Mouse (Mus musculus): ENCODE results near the gene 2310050C09Rik. TPM values are rescaled to one million over a fixed set of nuclear protein-coding genes. Genes with fewer than 3 reads are reported as not detected.

The 2310050C09Rik gene
- polyA plus RNA-seq, 1 experiment from 2014 or later = not detected

Other genes starting within 250 kb of the 2310050C09Rik start
- gene Lce6a, start 248.6 kb downstream of the 2310050C09Rik start, polyA plus RNA-seq (2016; fragmentation: Nextera tagmentation; extraction: Ambion mirVana) = not detected in 2 replicates
- gene Lce1a1, start 221.9 kb downstream of the 2310050C09Rik start, polyA plus RNA-seq (2016; fragmentation: Nextera tagmentation; extraction: Ambion mirVana) = not detected in 2 replicates
- gene Lce1b, start 213.3 kb downstream of the 2310050C09Rik start, polyA plus RNA-seq (2016; fragmentation: Nextera tagmentation; extraction: Ambion mirVana) = not detected in 2 replicates
- gene Lce1a2, start 199.9 kb downstream of the 2310050C09Rik start, polyA plus RNA-seq (2016; fragmentation: Nextera tagmentation; extraction: Ambion mirVana) = not detected in 2 replicates
- not detected in 2 replicates for gene Lce1c, start 191.0 kb downstream of the 2310050C09Rik start, polyA plus RNA-seq (2016; fragmentation: Nextera tagmentation; extraction: Ambion mirVana)
- not detected in 2 replicates for gene Lce1d, start 183.0 kb downstream of the 2310050C09Rik start, polyA plus RNA-seq (2016; fragmentation: Nextera tagmentation; extraction: Ambion mirVana)
- not detected in 2 replicates for gene Lce1e, start 161.1 kb downstream of the 2310050C09Rik start, polyA plus RNA-seq (2016; fragmentation: Nextera tagmentation; extraction: Ambion mirVana)
- gene Lce1f, start 149.9 kb downstream of the 2310050C09Rik start, polyA plus RNA-seq (2016; fragmentation: Nextera tagmentation; extraction: Ambion mirVana) = not detected in 2 replicates
- not detected in 2 replicates for gene Gm38119, start 131.1 kb downstream of the 2310050C09Rik start, polyA plus RNA-seq (2016; fragmentation: Nextera tagmentation; extraction: Ambion mirVana)
- gene Lce1g, start 117.9 kb downstream of the 2310050C09Rik start, polyA plus RNA-seq (2016; fragmentation: Nextera tagmentation; extraction: Ambion mirVana) = not detected in 2 replicates
- gene Lce1h, start 105.2 kb downstream of the 2310050C09Rik start, polyA plus RNA-seq (2016; fragmentation: Nextera tagmentation; extraction: Ambion mirVana) = not detected in 2 replicates
- gene Lce1i, start 91.3 kb downstream of the 2310050C09Rik start, polyA plus RNA-seq (2016; fragmentation: Nextera tagmentation; extraction: Ambion mirVana) = not detected in 2 replicates
- not detected in 2 replicates for gene Lce1j, start 79.7 kb downstream of the 2310050C09Rik start, polyA plus RNA-seq (2016; fragmentation: Nextera tagmentation; extraction: Ambion mirVana)
- gene Lce1k, start 62.3 kb downstream of the 2310050C09Rik start, polyA plus RNA-seq (2016; fragmentation: Nextera tagmentation; extraction: Ambion mirVana) = not detected in 2 replicates
- gene Kprp, start 43.0 kb downstream of the 2310050C09Rik start, polyA plus RNA-seq (2016; fragmentation: Nextera tagmentation; extraction: Ambion mirVana) = not detected in 2 replicates
- not detected in 2 replicates for gene Lce1l, start 18.9 kb downstream of the 2310050C09Rik start, polyA plus RNA-seq (2016; fragmentation: Nextera tagmentation; extraction: Ambion mirVana)
- gene Lce3a, start 56.0 kb upstream of the 2310050C09Rik start, polyA plus RNA-seq (2016; fragmentation: Nextera tagmentation; extraction: Ambion mirVana) = not detected in 2 replicates
- not detected in 2 replicates for gene Lce3b, start 62.8 kb upstream of the 2310050C09Rik start, polyA plus RNA-seq (2016; fragmentation: Nextera tagmentation; extraction: Ambion mirVana)
- gene Lce3c, start 74.3 kb upstream of the 2310050C09Rik start, polyA plus RNA-seq (2016; fragmentation: Nextera tagmentation; extraction: Ambion mirVana) = not detected in 2 replicates
- gene Lce3d, start 87.2 kb upstream of the 2310050C09Rik start, polyA plus RNA-seq (2016; fragmentation: Nextera tagmentation; extraction: Ambion mirVana) = not detected in 2 replicates
- gene Lce3e, start 96.8 kb upstream of the 2310050C09Rik start, polyA plus RNA-seq (2016; fragmentation: Nextera tagmentation; extraction: Ambion mirVana) = not detected in 2 replicates
- not detected in 2 replicates for gene Lce3f, start 122.0 kb upstream of the 2310050C09Rik start, polyA plus RNA-seq (2016; fragmentation: Nextera tagmentation; extraction: Ambion mirVana)
- gene Crct1, start 145.5 kb upstream of the 2310050C09Rik start, polyA plus RNA-seq (2016; fragmentation: Nextera tagmentation; extraction: Ambion mirVana) = not detected in 2 replicates
- gene Lce1m, start 148.8 kb upstream of the 2310050C09Rik start, polyA plus RNA-seq (2016; fragmentation: Nextera tagmentation; extraction: Ambion mirVana) = not detected in 2 replicates
- not detected in 2 replicates for gene Gm4858, start 198.6 kb upstream of the 2310050C09Rik start, polyA plus RNA-seq (2016; fragmentation: Nextera tagmentation; extraction: Ambion mirVana)